Mouse (Mus musculus) layer of hippocampus, postnatal 25 days (tissue): ENCODE measurements around the gene Gm21976. TPM values are rescaled to one million over a fixed set of nuclear protein-coding genes. Genes with fewer than 3 reads are reported as not detected.
A peak's percentile ranks its signal among the peaks of the same experiment; 100 is the strongest.

Experiments used
- DNase-seq, 2 experiments: peaks; one replicate each; pipeline ENCODE4 v3.0.0; 2022; ENCODE audit warnings: mixed read lengths in 2 of 2, low spot score in 1 of 2; ENCODE audit errors: extremely low spot score in 1 of 2
- total RNA-seq, 2 experiments: library from RNA; stranded (reverse); gene quantifications; 2 replicates each; pipeline ENCODE4 v1.2.3; 2021

Gm21976 gene
- total RNA-seq, 2 experiments from 2014 or later = not detected

GRCm38 (mm10) chr13:98352381-98352975 lies 72.8 kb downstream of the Gm21976 start:
- no peak for DNase-seq

- DNase-seq = no peak
Observed at GRCm38 (mm10) chr13:98353709-98354089, 74.0 kb downstream of the Gm21976 start.

DNA sequence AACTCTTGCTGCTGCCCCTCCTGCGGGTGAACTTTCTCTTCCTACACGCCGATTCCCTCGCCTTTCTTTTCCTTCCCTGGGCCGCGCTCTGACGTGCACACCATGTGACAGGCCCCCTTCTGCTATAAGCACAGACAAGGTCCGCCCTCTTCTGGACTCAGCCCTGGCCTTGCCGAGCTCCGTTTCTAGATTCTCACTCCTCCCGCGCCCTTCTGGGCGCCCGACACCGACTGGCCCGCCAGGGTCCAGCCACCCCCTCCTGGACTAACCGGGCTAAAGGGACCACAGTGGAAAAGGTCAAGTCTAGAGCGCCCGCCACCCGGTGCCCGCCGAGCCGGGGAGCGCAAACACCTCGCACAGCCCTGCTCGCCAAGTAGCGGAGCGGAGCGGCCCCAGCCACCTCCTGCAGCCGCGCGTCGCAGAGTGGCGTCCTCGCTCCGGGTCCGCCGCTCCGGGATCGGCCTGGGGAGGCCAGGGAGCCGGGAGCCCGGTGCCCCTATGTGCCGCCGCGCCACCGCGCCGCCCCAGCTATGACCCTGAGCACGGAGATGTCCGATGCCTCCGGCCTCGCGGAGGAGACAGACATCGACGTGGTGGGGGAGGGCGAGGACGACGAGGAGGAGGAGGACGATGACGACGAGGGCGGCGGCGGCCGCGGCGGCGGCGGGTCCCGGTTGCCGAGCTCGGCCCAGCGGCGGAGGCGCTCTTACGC lies 74.6 kb downstream of the Gm21976 start, which contains the start of gene Foxd1:
TSS of gene Foxd1 (plus strand) at position 153 of the 712 bp plus-strand sequence.
- DNase-seq = no peak

DNA sequence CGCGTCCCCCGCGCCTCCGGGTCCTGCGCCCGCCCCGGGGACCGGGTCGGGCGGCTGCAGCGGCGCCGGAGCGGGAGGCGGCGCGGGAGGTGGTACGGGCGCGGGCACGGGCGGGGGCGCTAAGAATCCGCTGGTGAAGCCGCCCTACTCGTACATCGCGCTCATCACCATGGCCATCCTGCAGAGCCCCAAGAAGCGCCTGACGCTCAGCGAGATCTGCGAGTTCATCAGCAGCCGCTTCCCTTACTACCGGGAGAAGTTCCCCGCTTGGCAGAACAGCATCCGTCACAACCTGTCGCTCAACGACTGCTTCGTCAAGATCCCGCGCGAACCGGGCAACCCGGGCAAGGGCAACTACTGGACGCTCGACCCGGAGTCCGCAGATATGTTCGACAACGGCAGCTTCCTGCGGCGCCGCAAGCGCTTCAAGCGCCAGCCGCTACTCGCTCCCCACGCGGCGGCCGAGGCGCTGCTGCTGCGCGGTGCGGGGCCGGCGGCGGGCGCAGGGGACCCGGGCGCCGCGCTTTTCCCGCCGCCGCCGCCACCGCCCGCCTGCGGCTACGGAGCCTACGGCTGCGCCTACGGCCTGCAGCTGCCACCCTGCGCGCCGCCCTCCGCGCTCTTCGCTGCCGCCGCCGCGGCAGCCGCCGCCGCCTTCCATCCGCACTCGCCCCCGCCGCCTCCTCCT lies 75.3 kb downstream of the Gm21976 start:
- peak in 1 of 2 experiments; percentile 15 for DNase-seq

- DNase-seq = no peak
Observed at GRCm38 (mm10) chr13:98355559-98356111, 75.9 kb downstream of the Gm21976 start.

DNA sequence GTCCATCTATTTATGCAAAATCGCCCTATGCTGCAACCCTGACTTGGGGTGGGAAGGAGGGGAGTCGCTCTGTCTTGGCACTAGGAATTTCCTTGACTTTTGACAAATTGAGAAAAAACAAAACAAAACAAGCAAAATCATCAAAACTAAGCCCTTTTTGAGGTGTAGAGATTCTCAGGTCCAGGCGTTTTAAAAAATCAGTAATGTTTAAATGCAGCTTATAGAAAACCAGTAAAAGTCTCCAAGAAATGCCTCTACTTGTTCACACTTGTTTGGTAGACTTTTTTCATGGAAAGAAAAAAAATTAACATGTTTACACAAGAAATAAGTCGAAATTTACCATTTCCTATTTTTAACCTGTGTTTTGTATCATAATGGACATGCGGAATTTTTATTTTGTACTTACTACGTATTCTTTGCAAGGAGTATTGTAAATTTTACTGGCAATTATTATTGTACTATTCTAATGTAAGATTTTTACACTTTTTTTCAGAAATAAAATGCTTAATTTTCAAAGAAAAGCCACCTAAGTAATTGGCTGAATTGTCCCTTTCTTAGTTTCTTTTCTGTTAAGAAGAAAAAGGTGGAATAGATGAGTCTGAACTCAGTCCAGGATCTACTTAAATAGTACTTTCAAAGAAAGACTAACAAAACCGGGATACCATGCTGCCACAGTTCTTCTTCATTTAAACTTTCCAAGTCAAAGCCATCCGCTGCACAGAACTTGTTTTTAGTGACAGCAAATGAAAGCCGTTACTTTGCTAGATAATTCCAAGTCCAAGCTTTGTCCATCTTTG lies 76.7 kb downstream of the Gm21976 start:
- no peak for DNase-seq

Other genes with a start within 250 kb of the Gm21976 start
- 10 to 100 TPM; 90.3 to 90.9 TPM for gene Arhgef28, start 73.4 kb upstream of the Gm21976 start, total RNA-seq
- gene Utp15, start 16.8 kb upstream of the Gm21976 start, total RNA-seq = 10 to 100 TPM; 17.2 to 23.0 TPM
- gene Ankra2, start 16.8 kb upstream of the Gm21976 start, total RNA-seq = 10 to 100 TPM; 49.8 to 51.0 TPM
- 100 to 1,000 TPM; 196 to 221 TPM for gene Btf3, start 37.1 kb downstream of the Gm21976 start, total RNA-seq
- 1 to 10 TPM in 1 of 2 experiments, under 1 TPM in 1; 0.71 to 1.0 TPM for gene Foxd1, start 74.4 kb downstream of the Gm21976 start, total RNA-seq
- not detected for gene Gm10320, start 212.1 kb downstream of the Gm21976 start, total RNA-seq